Mouse (Mus musculus): Measurements from ENCODE around the gene Itm2a. TPM values are rescaled to one million over a fixed set of nuclear protein-coding genes. Genes with fewer than 3 reads are reported as not detected.

The Itm2a gene
- total RNA-seq (2015; ENCODE audit: low replicate concordance), result not detected in 2 replicates
- total RNA-seq (2017; ENCODE audit: low replicate concordance), result not detected in 2 replicates

- ATAC-seq (replicated peaks; ENCODE audit: low FRiP score, poor library complexity, severe bottlenecking), result no peak
Measured at GRCm38 (mm10) chrX:107402915-107403912, at the start of gene Itm2a. Gene Itm2a, minus strand, starts transcription at chrX:107403376.

- no peak for ATAC-seq (replicated peaks; ENCODE audit: low FRiP score, poor library complexity, severe bottlenecking)
Measured at GRCm38 (mm10) chrX:107435887-107436286, 32.7 kb upstream of the Itm2a start.

- ATAC-seq (replicated peaks; ENCODE audit: low FRiP score, poor library complexity, severe bottlenecking), result no peak
Measured at GRCm38 (mm10) chrX:107421304-107421703, 18.1 kb upstream of the Itm2a start.

GRCm38 (mm10) chrX:107417345-107417744, 14.2 kb upstream of the Itm2a start:
- ATAC-seq (replicated peaks; ENCODE audit: low FRiP score, poor library complexity, severe bottlenecking), result no peak

- no peak for ATAC-seq (replicated peaks; ENCODE audit: low FRiP score, poor library complexity, severe bottlenecking)
Measured at GRCm38 (mm10) chrX:107415999-107416398, 12.8 kb upstream of the Itm2a start.

- no peak for ATAC-seq (replicated peaks; ENCODE audit: low FRiP score, poor library complexity, severe bottlenecking)
Measured at GRCm38 (mm10) chrX:107402481-107402880, 695 bp downstream of the Itm2a start.

GRCm38 (mm10) chrX:107399087-107399486, 4.1 kb downstream of the Itm2a start:
- no peak for ATAC-seq (replicated peaks; ENCODE audit: low FRiP score, poor library complexity, severe bottlenecking)

- no peak for ATAC-seq (replicated peaks; ENCODE audit: low FRiP score, poor library complexity, severe bottlenecking)
Measured at GRCm38 (mm10) chrX:107393256-107393655, 9.9 kb downstream of the Itm2a start.

GRCm38 (mm10) chrX:107375329-107375728, 27.8 kb downstream of the Itm2a start:
- ATAC-seq (replicated peaks; ENCODE audit: low FRiP score, poor library complexity, severe bottlenecking), result no peak

Other genes with a start within 250 kb of the Itm2a start
- not detected in 2 replicates for gene Gpr174, start 147.5 kb downstream of the Itm2a start, total RNA-seq (2015; ENCODE audit: low replicate concordance)
- 0.28 and 0.51 TPM in 2 replicates for gene Gpr174, start 147.5 kb downstream of the Itm2a start, total RNA-seq (2017; ENCODE audit: low replicate concordance)